8 mouse cellular contexts compared by ENCODE assay signal in the genomic region with DNA sequence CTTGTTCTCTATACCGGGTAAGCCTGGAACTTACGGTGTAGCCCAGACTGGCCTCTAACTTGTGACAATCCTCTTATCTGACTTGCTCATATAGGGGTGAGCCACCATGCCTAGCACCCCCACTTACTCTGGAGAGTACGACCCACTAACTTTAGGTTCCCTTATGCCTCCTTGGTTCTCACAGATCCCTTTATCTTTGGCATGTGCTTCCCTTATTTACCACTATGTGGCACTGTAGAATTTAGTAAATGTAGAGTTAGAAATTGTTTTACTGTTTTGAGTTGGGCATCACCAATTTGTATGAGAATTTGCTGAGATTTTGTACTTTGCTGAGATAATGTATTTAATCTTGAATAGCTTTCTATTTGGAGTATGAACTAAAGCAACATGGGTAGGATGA. TPM values are rescaled to one million over a fixed set of nuclear protein-coding genes. Genes with fewer than 3 reads are reported as not detected.
DNase-seq lines count a peak whose midpoint lies in the region; TF ChIP-seq lines count a peak whose summit lies in the region.

No protein-coding gene starts in this region.

- intact Hi-C loops in heart, postnatal 36 days (cut with DNase I): loop anchor here (1.0 to 2.0 kb wide), 3 partner anchors 34 to 344 kb away; a partner anchor contains a TSS

- TF ChIP-seq CTCF in cortical plate, adult 2 months (IDR thresholded peaks at IDR 0.05; ENCODE audit: extremely low read depth, insufficient read depth, low read length): 0 out of 2 replicates have a peak, but pooled peaks have one; percentile 34

- DNase-seq in heart, adult 8-10 months (ENCODE audit: low spot score): peak; percentile 64
- DNase-seq in heart, postnatal 36 days: no peak
- peak; percentile 14 for DNase-seq in ovary, postnatal 14 days (ENCODE audit: low spot score)
- DNase-seq in ovary, postnatal 36 days (ENCODE audit: low spot score): no peak
- peak; percentile 76 for DNase-seq in naive thymus-derived CD4-positive, alpha-beta T cell, adult 2 months (ENCODE audit: low read depth)
- no peak for DNase-seq in right cerebral cortex, postnatal 10 days (ENCODE audit: low spot score in 2 of 2)
- DNase-seq in ovary, postnatal 10 days (ENCODE audit: low spot score): no peak

- no peaks in the 10 kb centered on the region for H3K4me1 ChIP-seq in cortical plate, adult 2 months (ENCODE audit: control insufficient read depth, insufficient read depth, low read length)

- H3K27ac ChIP-seq in cortical plate, adult 2 months (ENCODE audit: insufficient read depth, low read length): no peak overlapping the region

- no peak overlapping the region for H3K4me3 ChIP-seq in cortical plate, adult 2 months (ENCODE audit: insufficient read depth, low read length)

- TF ChIP-seq POLR2A in cortical plate, adult 2 months (IDR thresholded peaks at IDR 0.05; ENCODE audit: extremely low read depth, insufficient read depth, low read length): no peak

RNA-seq across cellular contexts. Expression of a gene that starts 20.6 kb away (rescaled TPM):
- 10 to 100 TPM; 26.5 to 31.3 (median 29.1) TPM for total RNA-seq in heart, adult 8-10 months (2022)
- total RNA-seq in heart, postnatal 36 days (2021): 10 to 100 TPM; 27.1 to 28.6 TPM
- 60.0 and 62.7 TPM in 2 replicates for polyA plus RNA-seq in cortical plate, adult 2 months (2012; rRNA removed)

RNA-seq across cellular contexts. Expression of a gene that starts 20.7 kb away (rescaled TPM):
- 10 to 100 TPM; 16.7 to 22.8 (median 20.2) TPM for total RNA-seq in heart, adult 8-10 months (2022)
- 10 to 100 TPM; 18.2 to 21.0 TPM for total RNA-seq in heart, postnatal 36 days (2021)
- 26.9 and 29.2 TPM in 2 replicates for polyA plus RNA-seq in cortical plate, adult 2 months (2012; rRNA removed)

RNA-seq across cellular contexts. Expression of a gene that starts 48.5 kb away (rescaled TPM):
- 10 to 100 TPM; 17.5 to 19.3 (median 17.8) TPM for total RNA-seq in heart, adult 8-10 months (2022)
- 10 to 100 TPM; 19.7 to 20.2 TPM for total RNA-seq in heart, postnatal 36 days (2021)
- polyA plus RNA-seq in cortical plate, adult 2 months (2012; rRNA removed): 18.1 and 19.0 TPM in 2 replicates

RNA-seq across cellular contexts. Expression of a gene that starts 49.5 kb away (rescaled TPM):
- total RNA-seq in heart, adult 8-10 months (2022): 1 to 10 TPM; 5.3 to 6.4 (median 5.8) TPM
- total RNA-seq in heart, postnatal 36 days (2021): 1 to 10 TPM; 6.1 to 6.2 TPM
- polyA plus RNA-seq in cortical plate, adult 2 months (2012; rRNA removed): 82.7 and 91.9 TPM in 2 replicates

Comparison
In these comparisons a context has a peak if more than half of its experiments do, and no peak if none do; other contexts are left out.
1. DNase-seq: peak in heart, adult 8-10 months (single experiment), ovary, postnatal 14 days (single experiment) and naive thymus-derived CD4-positive, alpha-beta T cell, adult 2 months (single experiment); none in heart, postnatal 36 days (0 of 2), ovary, postnatal 36 days (single experiment), right cerebral cortex, postnatal 10 days (0 of 2) and ovary, postnatal 10 days (single experiment).